Mouse (Mus musculus) CH12.LX (cell line): ENCODE data around the gene B230219D22Rik. TPM values are rescaled to one million over a fixed set of nuclear protein-coding genes. Genes with fewer than 3 reads are reported as not detected.
"Not testable (repeated sequence)": the region's sequence is repeated elsewhere in the genome, so short reads cannot be mapped to it uniquely, and the experiment has no call there.

Experiments used
- DNase-seq: peaks from one replicate; pipeline ENCODE4 v3.0.0-alpha.2; 2013; ENCODE audit errors: extremely low read depth
- H3K27ac ChIP-seq: 2 replicates; pipeline ENCODE4 v1.5.1; 2012; ENCODE audit warnings: low read depth, mild to moderate bottlenecking, control low read depth, moderate library complexity; ENCODE audit not compliant: insufficient read depth
- H3K27me3 ChIP-seq: replicated peaks from 2 replicates; pipeline ENCODE3; 2012; ENCODE audit warnings: inconsistent platforms
- H3K36me3 ChIP-seq, 2 experiments: replicated peaks in 1 of 2; 2 replicates each; pipeline versions ENCODE3 to v1.6.1; 2012; ENCODE audit warnings: inconsistent platforms in 1 of 2, low read length in 1 of 2, mild to moderate bottlenecking in 1 of 2, mixed read lengths in 1 of 2, moderate library complexity in 1 of 2; ENCODE audit not compliant: control insufficient read depth in 1 of 2, insufficient read depth in 1 of 2
- H3K4me1 ChIP-seq, 2 experiments: 2 replicates each; pipeline ENCODE4 v1.6.1; 2012; ENCODE audit warnings: inconsistent platforms in 1 of 2, moderate library complexity in 1 of 2; ENCODE audit not compliant: insufficient read depth in 2 of 2, control insufficient read depth in 1 of 2
- H3K4me2 ChIP-seq: 2 replicates; pipeline ENCODE4 v1.6.1; 2012; ENCODE audit warnings: low read depth, mild to moderate bottlenecking, control low read depth; ENCODE audit not compliant: poor library complexity, insufficient read depth, severe bottlenecking
- H3K4me3 ChIP-seq, 3 experiments: fragments of 150-350 bp in 1 of 3; sonication (generic) in 1 of 3; replicated peaks in 1 of 3; 2 replicates each; pipeline versions ENCODE3 to v1.5.1; 2011 to 2012; ENCODE audit warnings: low read depth in 2 of 3, low read length in 2 of 3, mild to moderate bottlenecking in 2 of 3, moderate library complexity in 2 of 3, control low read depth in 1 of 3, improper control_type of control experiment in 1 of 3, inconsistent platforms in 1 of 3, mixed read lengths in 1 of 3; ENCODE audit not compliant: poor library complexity in 1 of 3
- H3K79me2 ChIP-seq: replicated peaks from 2 replicates; pipeline ENCODE4 v1.6.1; 2012; ENCODE audit warnings: mild to moderate bottlenecking, moderate library complexity; ENCODE audit not compliant: control insufficient read depth, poor library complexity, insufficient read depth, severe bottlenecking; ENCODE audit errors: extremely low read depth
- H3K9ac ChIP-seq: 2 replicates; pipeline ENCODE4 v1.6.1; 2012; ENCODE audit warnings: low read depth, mild to moderate bottlenecking, control low read depth, moderate library complexity; ENCODE audit not compliant: insufficient read depth
- H3K9me3 ChIP-seq: replicated peaks from 2 replicates; pipeline ENCODE3; 2012; ENCODE audit warnings: low read length, inconsistent platforms, mixed read lengths
- BHLHE40 ChIP-seq: IDR thresholded peaks from 2 replicates; pipeline ENCODE4 v1.6.1; 2011; ENCODE audit warnings: mild to moderate bottlenecking, low read depth, low read length, improper control_type of control experiment
- CHD2 ChIP-seq: IDR thresholded peaks from 2 replicates; pipeline ENCODE4 v1.6.1; 2011; ENCODE audit warnings: low read length, improper control_type of control experiment
- E2F4 ChIP-seq: IDR thresholded peaks from 2 replicates; pipeline ENCODE4 v1.6.1; 2011; ENCODE audit warnings: low read depth, low read length, improper control_type of control experiment; ENCODE audit not compliant: insufficient replicate concordance
- ELF1 ChIP-seq: IDR thresholded peaks from 2 replicates; pipeline ENCODE4 v1.6.1; 2014; ENCODE audit warnings: low read depth, mild to moderate bottlenecking, inconsistent platforms, low read length, improper control_type of control experiment
- HCFC1 ChIP-seq: IDR thresholded peaks from 2 replicates; pipeline ENCODE4 v1.6.1; 2012; ENCODE audit warnings: low read depth, mild to moderate bottlenecking, inconsistent platforms, low read length, improper control_type of control experiment
- MAFK ChIP-seq: IDR thresholded peaks from 2 replicates; pipeline ENCODE4 v1.6.1; 2011; ENCODE audit warnings: low read length, improper control_type of control experiment; ENCODE audit not compliant: insufficient replicate concordance
- MXI1 ChIP-seq: IDR thresholded peaks from 2 replicates; pipeline ENCODE4 v1.6.1; 2011; ENCODE audit warnings: mild to moderate bottlenecking, low read depth, low read length, improper control_type of control experiment
- NELFE ChIP-seq: IDR thresholded peaks from 2 replicates; pipeline ENCODE4 v1.6.1; 2011; ENCODE audit warnings: low read depth, low read length, improper control_type of control experiment
- PAX5 ChIP-seq: IDR thresholded peaks from 2 replicates; pipeline ENCODE4 v1.6.1; 2012; ENCODE audit warnings: low read length, inconsistent platforms, mixed read lengths
- POLR2A ChIP-seq: IDR thresholded peaks from 2 replicates; pipeline ENCODE4 v1.6.1; 2011; ENCODE audit warnings: low read depth, mild to moderate bottlenecking, improper control_type of control experiment, low read length
- SIN3A ChIP-seq: IDR thresholded peaks from 2 replicates; pipeline ENCODE4 v1.6.1; 2012; ENCODE audit warnings: low read length, improper control_type of control experiment, inconsistent platforms
- USF2 ChIP-seq: conservative IDR thresholded peaks from 2 replicates; pipeline ENCODE4 v1.6.1; 2011; ENCODE audit warnings: low read depth, low read length, improper control_type of control experiment
- ZNF384 ChIP-seq: IDR thresholded peaks from 2 replicates; pipeline ENCODE4 v1.6.1; 2012; ENCODE audit warnings: low read depth, low read length, improper control_type of control experiment, inconsistent platforms
- dilution Hi-C: fragments of 300-500 bp; cut with MboI; formaldehyde crosslinking; loops from 2 replicates; pipeline ENCODE4 v1.14.3; 2020; ENCODE audit warnings: low sequenced_read_pairs; ENCODE audit not compliant: extremely low pct_unique_long_range_greater_than_20kb, extremely low pct_ligation_motif_present
- in situ Hi-C: fragments of 300-500 bp; cut with MboI; formaldehyde crosslinking; loops from 3 replicates; pipeline ENCODE4 v1.14.3; 2019; ENCODE audit warnings: low sequenced_read_pairs, low pct_ligation_motif_present, low pct_unique_long_range_greater_than_20kb, mixed read lengths
- polyA plus RNA-seq: library from polyadenylated mRNA; unstranded; fragments of >175 nt; gene quantifications from 2 replicates; pipeline ENCODE4 v1.2.1, GENCODE M21; 2012; ENCODE audit warnings: low read depth; ENCODE audit not compliant: insufficient read length
- total RNA-seq, 2 experiments: library from RNA; depleted of rRNA; stranded (reverse); fragments of 300-350 nt in 1 of 2; fragments of >200 nt in 1 of 2; gene quantifications; 2 replicates each; pipeline ENCODE4 v1.2.3; 2012 to 2014

Gene B230219D22Rik
- total and polyA plus RNA-seq, 3 experiments = 23.2 to 35.0 (median 25.7) TPM

DNA sequence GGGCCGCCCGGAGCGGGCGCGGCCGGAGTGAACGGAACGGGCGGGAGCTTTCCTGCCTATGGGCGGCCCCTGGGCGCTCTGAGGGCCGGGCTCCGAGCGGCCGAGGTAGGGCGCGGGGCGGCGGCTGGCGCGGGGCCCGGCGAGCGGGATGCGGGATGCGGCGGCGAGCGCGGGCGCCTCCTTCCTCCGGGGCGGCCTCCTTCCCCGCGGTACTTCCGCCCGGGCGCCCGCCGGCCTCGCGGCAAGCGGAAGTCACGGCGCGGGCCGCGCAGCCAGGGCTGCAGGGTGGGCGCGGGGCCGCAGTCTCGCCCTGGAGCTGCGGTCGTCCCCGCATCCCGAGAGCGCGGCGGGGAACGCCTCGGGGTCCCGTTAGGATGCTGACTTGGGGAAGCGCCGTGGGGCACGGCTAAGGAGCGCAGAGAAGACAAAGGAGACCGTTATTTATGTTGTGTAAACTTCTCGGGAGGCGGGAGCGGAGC lies 358 bp downstream of the B230219D22Rik start:
- Histone ChIP-seq H3K4me3 (peak overlapping the region; percentile 70 to 91 (median 79)), H3K79me2 (peaks cover 51% of the 10 kb centered on the region), H3K27ac (peak overlapping the region; percentile 73), H3K9me3 (no peaks in the 10 kb centered on the region), H3K4me1 (peaks cover 3 to 25% of the 10 kb centered on the region in 2 experiments; a peak in 3 of 4 replicates), H3K4me2 (no peak overlapping the region), H3K9ac (peak overlapping the region; percentile 100), H3K36me3 (peaks cover 3 to 20% of the 10 kb centered on the region in 2 experiments), H3K27me3 (no peaks in the 10 kb centered on the region)
- in situ Hi-C loops = no loop called here
- peak; percentile 19; the same call in 1 of the 2 replicates for TF ChIP-seq MXI1
- TF ChIP-seq POLR2A = no peak
- TF ChIP-seq MAFK = no peak
- dilution Hi-C loops = no loop called here
- no peak for DNase-seq

- in situ Hi-C loops (no loop called here), dilution Hi-C loops (no loop called here)
- H3K27me3 ChIP-seq = no peaks in the 10 kb centered on the region
- H3K79me2 ChIP-seq = peaks cover 60% of the 10 kb centered on the region
- peak; percentile 22 for DNase-seq
- no peak overlapping the region for H3K27ac ChIP-seq
- peak overlapping the region; percentile 70 to 91 (median 79) for H3K4me3 ChIP-seq
- no peaks in the 10 kb centered on the region for H3K9me3 ChIP-seq
- peak overlapping the region; percentile 100 for H3K9ac ChIP-seq
- TF ChIP-seq NELFE = no peak
- no peak for TF ChIP-seq CHD2
- no peak for TF ChIP-seq ELF1
- TF ChIP-seq MXI1 = no peak
- no peak for TF ChIP-seq BHLHE40
- TF ChIP-seq HCFC1 = no peak
- no peak for TF ChIP-seq USF2
- no peak for TF ChIP-seq E2F4
- no peak for TF ChIP-seq PAX5
- no peak for TF ChIP-seq SIN3A
- H3K36me3 ChIP-seq = peaks cover 10 to 28% of the 10 kb centered on the region in 2 experiments
- peak overlapping the region; percentile 99 for H3K4me2 ChIP-seq
- peaks cover 3 to 25% of the 10 kb centered on the region in 2 experiments; a peak in 3 of 4 replicates for H3K4me1 ChIP-seq
Measured at GRCm38 (mm10) chr13:55694110-55694509, 1.2 kb downstream of the B230219D22Rik start.

DNA sequence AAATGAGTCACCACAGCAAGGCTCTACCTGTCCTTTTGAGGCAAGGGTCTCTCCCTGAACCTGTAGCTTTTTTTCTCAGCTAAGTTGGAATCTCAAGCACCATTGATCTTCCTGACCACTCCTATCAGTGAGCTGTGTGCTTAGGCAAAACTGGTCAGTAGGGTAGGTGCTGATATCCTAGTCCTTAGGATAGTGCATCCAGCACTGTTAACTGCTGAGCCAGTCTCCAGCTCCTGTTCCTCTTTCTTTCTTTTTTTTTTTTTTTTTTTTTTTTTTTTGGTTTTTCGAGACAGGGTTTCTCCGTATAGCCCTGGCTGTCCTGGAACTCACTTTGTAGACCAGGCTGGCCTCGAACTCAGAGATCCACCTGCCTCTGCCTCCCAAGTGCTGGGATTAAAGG lies 3.1 kb downstream of the B230219D22Rik start:
- peak; percentile 21; the same call in 1 of the 2 replicates for TF ChIP-seq ZNF384
- TF ChIP-seq, all 38 proteins: peak for 1; not testable (repeated sequence) for 37
- H3K4me3 ChIP-seq, in situ Hi-C loops, H3K9ac ChIP-seq, dilution Hi-C loops, H3K4me2 ChIP-seq, H3K27me3 ChIP-seq, H3K9me3 ChIP-seq, H3K27ac ChIP-seq, DNase-seq: not testable (repeated sequence)
- peaks cover 21 to 46% of the 10 kb centered on the region in 2 experiments for H3K36me3 ChIP-seq
- H3K79me2 ChIP-seq = peaks cover 74% of the 10 kb centered on the region
- peaks cover 3 to 25% of the 10 kb centered on the region in 2 experiments; a peak in 3 of 4 replicates for H3K4me1 ChIP-seq
